Mouse (Mus musculus): ENCODE data around the gene Dnmt3l. TPM values are rescaled to one million over a fixed set of nuclear protein-coding genes. Genes with fewer than 3 reads are reported as not detected.
"Not testable (repeated sequence)": the region's sequence is repeated elsewhere in the genome, so short reads cannot be mapped to it uniquely, and the experiment has no call there.

Dnmt3l gene
- total RNA-seq (2021) = not detected
- long read RNA-seq, experiment 1 = 0 reads
- long read RNA-seq, experiment 2 = 0 reads

DNA sequence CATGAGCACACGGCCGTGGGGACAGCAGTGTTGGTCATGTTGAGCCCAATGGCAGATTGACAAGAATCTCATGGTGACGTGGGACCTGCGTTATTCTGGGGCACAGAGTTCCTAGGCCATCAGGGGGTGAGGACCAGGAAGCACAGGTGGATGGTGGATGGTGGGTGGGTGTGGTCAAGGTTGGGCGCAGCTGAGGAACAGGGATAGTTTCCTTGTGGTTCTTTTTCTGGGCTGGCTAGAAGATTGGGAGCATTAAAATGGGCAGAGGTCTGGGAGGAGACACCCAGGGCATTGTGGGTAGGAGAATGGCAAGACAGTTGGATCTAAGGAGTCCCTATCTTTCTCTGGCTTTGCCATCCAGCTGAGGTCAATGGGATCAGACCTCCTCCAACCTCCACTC is at the start of gene Dnmt3l:
Dnmt3l (plus strand) TSS at position 301 of the 400 bp plus-strand sequence.
- DNase-seq = no peak

DNA sequence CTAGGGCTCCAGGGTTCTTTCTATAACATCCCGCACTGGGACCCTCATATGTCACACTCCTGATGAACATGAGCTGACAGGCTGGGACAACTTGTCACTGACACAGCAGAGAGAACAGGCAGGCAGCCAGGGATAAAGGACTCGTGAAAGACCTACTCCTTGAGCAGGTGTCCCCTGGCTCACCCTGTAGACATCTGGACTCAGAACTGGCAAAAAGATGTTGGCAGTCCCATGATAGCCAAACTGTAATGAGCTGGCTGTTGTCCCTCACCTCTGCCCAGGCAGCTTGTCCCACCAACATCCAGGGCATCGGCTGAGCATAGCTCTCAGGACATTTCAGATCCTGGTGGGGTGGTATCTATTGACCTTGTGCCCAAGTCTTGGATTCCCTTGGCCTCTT is 46.1 kb upstream of the Dnmt3l start:
- DNase-seq = no peak

DNA sequence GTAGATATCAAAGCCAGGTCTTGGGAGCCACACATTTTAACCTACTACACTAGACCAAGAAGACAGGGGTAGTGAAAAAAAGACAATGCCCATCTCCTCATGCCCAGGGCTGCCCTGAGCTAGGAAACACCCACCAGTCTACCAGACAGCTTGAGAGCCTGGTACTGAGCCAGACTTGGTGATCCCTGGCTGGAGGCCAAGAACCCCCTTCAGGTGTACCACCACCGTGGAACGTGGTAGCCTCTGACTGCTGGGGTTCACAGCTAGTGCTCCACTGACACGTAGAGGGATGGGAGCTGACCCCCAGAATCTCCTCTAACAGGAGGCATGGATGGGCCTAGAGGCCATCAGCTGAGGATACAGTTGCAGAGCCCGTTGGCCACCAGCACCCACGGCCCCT is 41.5 kb upstream of the Dnmt3l start:
- DNase-seq = no peak

DNA sequence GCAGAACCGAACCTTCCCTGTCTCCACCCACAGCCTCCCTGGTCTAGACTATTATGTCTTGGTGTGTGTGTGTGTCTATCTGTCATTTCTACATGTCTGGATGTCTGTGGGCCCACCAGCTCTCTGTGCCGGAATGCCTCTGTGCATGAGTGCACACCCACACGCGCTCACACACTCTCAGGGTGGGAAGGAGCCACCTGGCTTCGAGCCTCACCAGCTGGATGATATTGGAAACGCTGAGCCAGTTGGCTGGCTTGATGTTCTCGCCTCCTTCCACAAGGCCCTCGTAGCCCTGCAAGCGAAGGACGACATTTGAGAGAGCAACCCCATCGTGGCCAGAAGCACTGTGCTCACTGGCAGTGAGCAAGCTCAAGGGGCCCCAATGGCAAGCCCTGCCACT is 40.0 kb upstream of the Dnmt3l start:
- peak; percentile 64 for DNase-seq

DNA sequence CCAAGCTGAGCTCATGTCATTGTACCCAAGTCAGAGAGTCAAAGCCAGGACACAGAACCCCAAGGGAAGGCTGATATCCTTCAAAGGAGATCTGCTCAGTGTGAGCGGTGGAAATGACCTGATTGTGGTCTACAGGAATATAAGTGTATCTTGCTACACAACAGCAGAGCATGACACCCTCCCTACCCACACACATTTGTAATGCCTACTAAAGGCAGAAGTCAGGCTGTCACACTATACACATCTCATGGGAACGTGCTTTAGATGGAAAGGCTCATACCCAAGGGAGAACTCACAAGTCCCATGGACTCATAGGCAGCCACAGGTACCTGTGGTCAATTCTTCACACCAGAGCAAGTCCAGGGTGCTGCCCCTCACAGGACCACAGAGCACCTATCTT is 39.4 kb upstream of the Dnmt3l start:
- DNase-seq = no peak

DNA sequence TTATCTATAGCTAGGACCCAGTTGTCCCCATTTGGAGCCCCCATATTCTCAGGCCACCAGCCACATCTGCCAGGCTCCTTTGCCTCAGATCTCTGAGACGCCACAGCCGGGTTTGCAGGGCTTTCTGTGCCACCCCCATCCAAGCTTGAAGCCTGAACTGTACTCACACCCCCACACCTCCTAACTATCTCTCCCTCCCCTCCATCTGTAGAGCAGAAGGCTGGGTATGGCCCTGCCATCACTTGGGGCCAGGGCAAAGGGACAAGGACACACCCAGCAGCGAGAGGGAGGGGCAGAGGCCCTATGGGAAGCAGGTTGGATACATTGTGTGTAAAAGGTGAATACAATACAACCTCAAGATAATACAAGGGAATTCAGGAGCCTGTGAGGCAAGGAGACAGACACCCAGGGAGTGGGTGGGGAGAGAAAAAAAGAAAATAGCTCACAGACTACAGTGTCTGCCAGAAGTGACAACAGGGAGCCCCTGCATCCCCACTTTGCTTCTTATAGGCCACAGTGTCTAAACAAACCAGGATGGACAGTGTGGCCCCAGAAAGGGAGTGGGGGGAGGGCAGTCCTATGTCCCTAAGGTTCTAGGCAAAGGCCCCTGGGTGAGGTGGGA is 37.2 kb upstream of the Dnmt3l start:
- DNase-seq = no peak

DNA sequence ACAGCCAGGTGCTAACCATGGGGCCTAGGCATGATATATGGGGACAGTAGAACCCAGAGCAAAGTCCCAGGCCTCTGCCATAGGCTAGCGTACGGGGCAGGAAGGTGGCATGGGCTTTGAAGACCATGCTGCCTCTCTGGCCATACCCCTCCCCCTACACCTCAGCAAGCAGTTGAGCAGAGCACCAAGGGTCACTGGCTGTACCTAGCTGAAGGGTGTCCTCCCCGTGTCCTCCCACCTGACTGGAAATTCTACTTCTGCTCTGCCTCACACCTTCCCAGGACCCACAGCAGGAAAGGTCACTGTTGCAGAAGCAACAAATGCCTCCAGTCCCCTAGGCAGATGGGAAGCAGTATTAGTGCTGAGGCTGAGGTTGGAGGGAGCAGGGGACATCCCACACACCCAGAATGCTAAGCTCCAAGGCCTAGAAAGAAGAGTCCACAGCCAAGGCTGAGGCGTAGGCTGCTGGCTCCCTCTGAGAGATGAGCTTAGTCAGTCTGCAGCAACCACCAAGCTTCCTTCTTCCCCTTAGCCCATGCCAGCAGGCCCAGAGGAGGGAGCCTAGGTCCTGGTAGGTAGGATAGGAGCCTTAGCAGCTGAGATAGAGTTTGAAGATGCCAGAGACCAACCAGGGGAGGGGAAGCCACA is 35.8 kb upstream of the Dnmt3l start:
- DNase-seq = no peak

DNA sequence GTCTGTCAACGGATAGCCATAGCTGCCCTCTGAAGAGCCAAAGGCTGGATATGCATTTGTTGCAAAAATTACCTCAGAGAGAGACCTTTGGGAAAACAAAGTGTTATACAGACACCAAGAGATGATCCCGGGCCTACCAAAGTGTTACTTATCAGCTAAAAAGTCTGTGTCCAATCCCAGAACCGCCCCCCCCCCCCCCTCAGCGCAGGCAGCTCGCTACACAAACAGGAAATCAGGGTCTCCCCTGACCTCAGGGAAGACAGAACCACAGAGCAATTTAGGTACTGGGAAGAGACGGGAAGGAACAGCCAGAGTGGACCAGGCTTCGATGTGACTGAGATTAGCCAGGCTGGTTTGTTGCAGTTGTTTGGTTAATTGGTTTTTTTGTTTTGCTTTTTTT is 34.5 kb upstream of the Dnmt3l start:
- no peak for DNase-seq

DNA sequence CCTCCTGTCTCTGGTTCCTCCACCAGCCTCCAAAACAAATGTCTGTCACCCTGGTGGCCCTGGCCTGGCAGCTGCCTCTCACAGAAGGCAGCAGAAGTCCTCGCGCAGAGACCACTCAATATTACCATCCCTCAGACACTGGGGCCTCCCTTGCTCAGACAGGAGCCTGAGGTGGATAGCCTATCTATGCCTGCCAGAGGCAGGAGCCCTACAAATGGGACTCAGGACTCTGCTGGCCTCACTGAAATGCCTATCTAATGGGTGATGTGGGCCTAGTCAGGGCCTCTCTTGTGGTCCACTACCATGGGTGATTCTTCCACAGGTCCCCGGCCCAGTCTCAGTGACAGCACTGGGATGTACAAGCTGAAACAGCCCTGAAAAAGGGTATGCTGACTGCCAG is 33.6 kb upstream of the Dnmt3l start:
- no peak for DNase-seq

DNA sequence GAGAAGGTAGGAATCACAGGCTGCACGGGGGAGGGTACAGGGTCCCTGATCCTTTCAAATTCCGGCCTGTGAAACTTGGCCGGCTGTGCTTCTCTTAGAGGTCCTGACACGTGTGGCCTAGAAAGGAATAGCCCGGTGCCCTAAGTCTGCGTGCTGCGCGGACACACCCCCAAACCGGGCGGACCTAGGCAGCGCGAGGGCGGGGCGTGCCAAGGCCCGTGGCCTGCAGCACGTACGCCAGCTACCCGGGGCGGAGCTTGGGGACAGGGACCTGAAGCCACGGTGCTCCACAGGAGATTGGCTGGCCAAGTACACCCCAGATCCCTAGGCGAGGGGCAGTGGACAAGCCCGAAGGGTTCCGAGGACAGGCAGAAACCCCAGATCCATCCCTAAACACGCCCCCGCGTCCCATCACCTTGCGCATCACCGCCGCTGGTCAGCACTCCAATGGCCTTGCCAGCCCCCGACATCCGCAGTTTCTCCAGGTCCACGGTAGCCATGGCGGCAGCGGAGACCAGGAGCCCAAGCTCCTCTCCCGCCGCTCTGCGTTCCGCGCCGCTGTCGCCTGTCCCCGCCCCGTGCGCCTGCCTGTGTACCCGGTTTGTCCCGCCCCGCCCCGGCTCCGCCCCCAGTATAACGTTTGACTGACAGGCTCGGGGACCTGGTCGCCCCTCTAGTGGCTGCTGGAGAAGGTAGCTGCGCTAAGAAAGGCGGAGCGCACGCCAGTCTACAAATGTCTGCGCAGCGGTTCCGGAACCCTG is 32.4 kb upstream of the Dnmt3l start:
- peak; percentile 95 for DNase-seq

DNA sequence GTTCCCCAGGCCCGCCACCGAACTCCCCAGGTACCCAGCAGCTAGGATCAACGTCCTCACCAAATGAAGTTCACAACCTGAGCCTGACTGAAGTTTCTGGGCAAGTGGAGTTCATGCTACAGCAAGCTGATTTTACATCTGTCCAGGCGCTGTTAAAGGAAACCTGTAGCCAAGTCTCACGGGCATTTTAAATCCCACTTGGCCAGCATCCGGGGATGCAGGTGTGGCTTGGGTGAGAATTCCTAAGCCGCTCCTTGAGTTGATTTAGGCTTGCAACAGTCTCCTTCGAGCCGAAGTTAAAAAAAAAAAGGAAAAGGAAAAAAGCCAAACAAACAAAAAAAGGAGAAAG is 31.8 kb upstream of the Dnmt3l start, which contains the start of gene Pfkl:
Pfkl (minus strand) TSS at position 139 of the 349 bp plus-strand sequence.
- DNase-seq = no peak

DNA sequence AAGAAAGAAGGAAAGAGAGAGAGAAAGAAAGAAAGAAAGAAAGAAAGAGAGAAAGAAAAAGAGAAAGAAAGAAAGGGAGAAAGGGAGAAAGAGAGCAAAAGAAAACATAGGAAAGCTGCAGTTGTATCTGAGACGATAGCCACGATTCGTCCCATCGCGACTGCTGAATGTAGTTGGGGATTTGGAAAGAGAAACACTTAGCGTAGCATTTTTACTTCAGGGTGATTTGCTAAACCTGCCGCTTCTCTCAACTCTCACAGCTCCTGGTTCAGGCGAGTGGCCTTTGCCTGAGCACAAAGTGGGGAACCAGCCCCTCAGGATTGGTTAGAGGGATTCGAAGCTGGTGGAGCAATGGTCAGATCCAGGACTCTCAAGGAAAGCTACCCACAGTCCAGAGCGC is 31.4 kb upstream of the Dnmt3l start:
- DNase-seq = no peak

DNA sequence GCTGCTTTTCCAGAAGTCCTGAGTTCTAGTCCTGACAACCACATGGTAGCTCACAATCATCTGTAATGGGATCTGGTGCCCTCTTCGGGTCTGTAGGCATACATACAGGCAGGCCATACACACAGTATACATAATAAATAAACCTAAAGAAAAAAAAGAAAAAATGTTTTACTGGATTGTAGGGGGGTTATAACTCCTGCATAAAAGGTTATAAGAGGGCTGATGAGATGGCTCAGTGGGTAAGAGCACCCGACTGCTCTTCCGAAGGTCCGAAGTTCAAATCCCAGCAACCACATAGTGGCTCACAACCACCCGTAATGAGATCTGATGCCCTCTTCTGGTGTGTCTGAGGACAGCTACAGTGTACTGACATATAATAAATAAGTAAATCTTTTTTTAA is 30.6 kb upstream of the Dnmt3l start:
- DNase-seq = not testable (repeated sequence)

DNA sequence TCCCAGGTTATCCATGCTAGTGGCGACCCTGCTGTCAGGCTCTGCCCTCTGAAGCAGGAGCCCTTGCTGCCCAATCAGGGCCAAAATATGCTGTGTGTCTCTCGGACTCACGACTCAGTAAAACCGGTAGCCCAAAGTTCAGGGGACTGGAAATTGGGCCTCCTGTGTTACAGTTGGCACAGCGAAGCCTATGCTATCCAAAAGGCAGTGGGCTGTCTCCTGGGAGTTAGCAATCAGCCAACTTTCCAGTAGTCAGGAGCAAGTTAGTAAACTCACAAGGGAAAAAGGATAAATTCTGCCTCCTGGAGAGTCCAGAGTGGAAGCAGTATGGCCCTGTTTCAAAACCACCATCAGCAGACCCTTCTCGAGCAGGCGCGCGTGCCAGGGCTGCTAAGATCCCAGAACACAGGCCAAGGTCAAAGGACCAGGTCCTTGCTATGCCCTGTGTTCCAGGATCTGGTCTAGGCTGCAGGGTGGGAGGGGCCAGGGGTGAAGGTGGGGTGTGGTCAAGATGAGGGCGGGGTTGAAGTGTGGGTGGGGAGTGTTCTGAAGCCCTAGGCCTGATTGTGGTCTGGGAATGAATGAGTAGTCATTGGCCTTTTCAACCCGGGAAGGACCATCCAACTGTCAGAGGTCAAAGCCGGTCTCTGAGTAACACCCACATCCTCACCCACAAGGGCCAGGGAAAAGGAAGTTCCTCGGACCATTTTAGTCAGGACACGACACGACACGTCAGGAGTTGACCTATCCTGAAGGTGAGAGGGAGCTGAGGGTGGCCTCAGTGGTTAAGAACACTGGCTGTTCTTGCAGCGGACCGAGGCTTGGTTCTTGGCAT is 28.9 kb upstream of the Dnmt3l start:
- DNase-seq = no peak

DNA sequence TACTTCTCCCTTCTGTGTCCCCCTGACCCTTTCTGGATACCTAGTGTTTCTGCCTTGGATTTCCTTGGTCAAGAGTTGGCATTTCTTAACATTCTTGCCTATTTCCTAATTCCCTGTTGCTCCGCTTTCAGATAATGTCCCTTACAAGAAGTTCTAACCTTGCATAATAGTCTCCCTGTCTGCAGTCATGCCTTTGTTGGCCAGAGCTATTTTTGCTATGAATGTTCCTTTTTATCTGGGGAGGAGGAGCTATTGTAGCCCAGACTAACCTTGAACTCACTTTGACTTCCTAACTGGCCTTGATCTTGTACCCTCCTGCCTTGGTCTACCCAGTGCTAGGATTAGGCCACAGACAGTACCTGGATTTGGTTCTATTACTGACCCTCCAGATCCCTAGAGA is 26.3 kb upstream of the Dnmt3l start:
- DNase-seq = no peak

DNA sequence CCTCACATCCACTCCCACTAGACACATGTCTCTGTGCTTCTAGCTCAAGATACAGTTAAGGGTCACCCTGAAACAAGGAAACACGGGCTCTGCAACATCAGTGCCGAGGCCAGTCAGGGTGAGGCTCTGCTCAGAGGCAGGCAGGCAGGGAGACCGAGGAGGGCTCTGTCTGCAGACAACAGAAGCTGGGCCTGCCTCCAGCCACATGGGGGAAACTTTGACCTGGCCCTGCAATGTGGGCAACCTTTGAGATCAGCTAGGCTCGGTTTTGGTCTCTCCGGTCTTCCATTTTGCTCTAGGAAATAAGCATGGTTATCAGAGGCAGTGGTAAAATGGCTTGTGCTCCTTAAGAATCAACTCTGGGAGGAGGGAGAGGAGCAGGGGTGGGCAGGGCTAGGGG is 25.4 kb upstream of the Dnmt3l start:
- no peak for DNase-seq

DNA sequence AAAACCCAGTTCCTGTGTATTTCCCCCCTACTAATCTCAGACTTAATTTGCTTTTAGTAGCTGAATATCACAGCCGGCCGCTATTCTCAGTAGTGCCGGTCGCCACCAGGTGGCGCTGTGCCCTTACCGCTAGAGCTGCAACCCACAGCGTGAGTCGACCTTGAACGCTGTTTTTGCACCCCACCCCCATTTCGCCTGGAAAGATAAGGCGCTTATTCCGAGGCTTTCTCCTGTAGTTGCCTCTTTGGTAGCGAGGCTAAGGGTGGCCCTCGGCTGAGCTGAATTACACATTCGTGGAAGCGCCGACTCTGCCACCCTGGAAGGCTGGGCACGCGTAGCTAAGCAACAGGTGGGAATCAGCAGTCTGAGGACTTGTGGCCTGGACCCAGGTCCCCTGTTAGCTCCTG is 22.9 kb upstream of the Dnmt3l start:
- peak; percentile 44 for DNase-seq

DNA sequence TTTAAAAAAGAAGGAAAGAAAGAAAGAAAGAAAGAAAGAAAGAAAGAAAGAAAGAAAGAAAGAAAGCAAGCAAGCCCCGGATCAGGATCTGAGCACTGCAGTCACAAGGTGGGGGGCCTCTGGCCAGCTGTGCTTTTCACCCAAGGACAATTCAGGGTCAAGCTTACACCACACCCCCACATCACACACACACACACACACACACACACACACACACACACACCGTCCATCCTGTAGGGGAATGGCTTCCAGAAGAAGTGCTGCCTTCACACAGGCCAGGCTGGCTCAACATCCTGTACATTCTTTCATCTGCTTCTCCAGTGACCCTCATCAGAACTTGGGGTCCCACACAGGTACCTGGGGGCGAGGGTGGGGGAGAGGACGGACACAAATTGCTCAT is 22.5 kb upstream of the Dnmt3l start:
- no peak for DNase-seq

DNA sequence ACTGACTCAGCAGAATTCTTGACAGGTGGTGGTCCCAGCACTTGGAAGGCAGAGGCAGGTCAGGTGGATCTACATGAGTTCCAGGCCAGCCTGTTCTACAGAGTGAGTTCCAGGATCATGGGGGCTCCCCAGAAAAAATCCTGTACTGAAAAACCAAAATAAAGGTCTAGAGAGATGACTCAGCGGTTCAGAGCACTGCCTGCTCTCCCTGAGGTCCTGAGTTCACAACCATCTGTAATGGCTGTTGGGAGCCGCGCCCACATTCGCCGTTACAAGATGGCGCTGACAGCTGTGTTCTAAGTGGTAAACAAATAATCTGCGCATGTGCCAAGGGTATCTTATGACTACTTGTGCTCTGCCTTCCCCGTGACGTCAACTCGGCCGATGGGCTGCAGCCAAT is 21.8 kb upstream of the Dnmt3l start:
- DNase-seq = not testable (repeated sequence)

DNA sequence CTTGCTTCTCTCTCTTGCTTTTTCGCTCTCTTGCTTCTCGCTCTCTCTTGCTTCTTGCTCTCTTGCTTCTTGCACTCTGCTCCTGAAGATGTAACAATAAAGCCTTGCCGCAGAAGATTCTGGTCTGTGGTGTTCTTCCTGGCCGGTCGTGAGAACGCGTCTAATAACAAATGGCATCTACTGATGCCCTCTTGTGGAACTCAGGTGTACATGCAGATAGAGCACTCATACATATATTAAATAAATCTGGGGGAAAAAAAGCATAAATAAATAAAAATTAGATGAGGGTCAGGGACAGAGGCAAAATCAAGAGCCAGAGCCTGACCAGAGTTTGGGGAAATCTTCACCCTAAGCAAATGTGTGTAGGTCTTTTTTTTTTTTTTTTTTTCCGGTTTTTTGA is 16.3 kb upstream of the Dnmt3l start:
- not testable (repeated sequence) for DNase-seq

DNA sequence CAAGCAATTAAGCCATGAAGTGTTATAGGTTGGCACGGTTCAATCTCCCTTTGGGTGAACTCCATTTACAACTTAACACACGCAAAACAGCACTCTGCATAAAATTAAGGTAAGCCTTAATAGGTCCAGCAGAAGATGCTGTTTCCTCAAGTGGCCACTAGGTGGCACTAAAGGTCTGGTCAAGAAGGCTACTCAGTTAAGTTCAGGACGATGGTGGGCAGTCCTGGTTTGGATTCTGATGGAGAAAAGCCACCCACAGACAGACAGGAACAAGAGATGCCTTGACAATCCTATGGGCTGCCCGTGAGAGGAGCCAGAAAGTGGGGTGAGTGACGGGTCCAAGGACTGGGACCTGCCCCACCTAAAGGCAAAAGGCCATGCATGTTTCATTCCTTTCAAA is 13.6 kb upstream of the Dnmt3l start:
- no peak for DNase-seq

DNA sequence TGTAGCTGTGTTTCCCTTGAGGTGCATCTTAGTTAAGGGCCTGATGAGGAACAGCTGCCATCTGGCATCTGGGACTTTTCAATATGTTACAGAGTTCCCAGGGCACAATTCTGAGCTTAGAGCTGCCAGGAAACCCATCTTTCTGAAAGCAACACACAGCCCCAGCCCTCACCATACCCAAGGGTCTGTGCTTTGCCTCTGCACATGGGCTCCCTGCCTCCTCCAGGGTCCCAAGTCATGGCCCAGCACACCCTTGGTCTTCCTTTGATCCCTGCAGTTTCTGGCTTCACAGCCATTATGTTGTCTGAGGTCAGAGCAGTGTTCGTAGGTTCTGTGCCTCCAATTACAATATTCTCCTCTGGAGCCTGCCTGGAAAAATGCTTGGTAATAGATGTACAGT is 12.7 kb upstream of the Dnmt3l start:
- no peak for DNase-seq

DNA sequence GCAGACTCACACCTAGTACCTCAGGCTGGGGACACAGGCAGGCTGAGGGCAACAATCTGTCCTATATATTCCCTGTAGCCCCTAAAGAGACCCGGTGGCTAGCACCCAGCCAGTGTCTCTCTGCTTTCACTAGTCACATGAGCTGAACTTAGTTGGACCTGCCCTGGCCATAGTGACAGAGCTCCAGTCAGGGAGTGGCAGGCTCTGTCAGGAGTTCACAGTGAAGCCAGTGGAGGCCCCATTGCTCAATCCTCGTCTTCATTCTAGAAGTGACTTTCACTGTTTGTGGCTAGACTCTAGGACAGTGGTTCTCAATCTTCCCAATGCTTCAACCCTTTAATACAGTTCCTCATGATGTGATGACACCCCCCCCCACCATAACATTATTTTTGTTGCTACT is 9.8 kb upstream of the Dnmt3l start:
- no peak for DNase-seq
